Mouse (Mus musculus): ENCODE results near the gene Abca4.
A peak's percentile ranks its signal among the peaks of the same experiment; 100 is the strongest.

GRCm38 (mm10) chr3:122131633-122132032 lies 87.4 kb downstream of the Abca4 start:
- TF ChIP-seq CTCF (IDR thresholded peaks at IDR 0.05) (no peak), EP300 (IDR thresholded peaks at IDR 0.05) (peak; percentile 95)
